Mouse (Mus musculus) forebrain, embryonic 16.5 days (tissue): ENCODE results near the gene Fam189a2. TPM values are rescaled to one million over a fixed set of nuclear protein-coding genes. Genes with fewer than 3 reads are reported as not detected.

Experiments
- ATAC-seq: fragments of 200-750 bp; cut with Nextera tagmentation; 2 replicates; pipeline ENCODE4 v1.8.0; 2017; ENCODE audit warnings: mild to moderate bottlenecking, moderate library complexity
- H3K27ac ChIP-seq: fragments of 300-500 bp; sonication (generic); 2 replicates; pipeline ENCODE4 v1.5.1; 2014; ENCODE audit warnings: low read length, control low read depth
- H3K27me3 ChIP-seq: fragments of 300-500 bp; sonication (generic); replicated peaks from 2 replicates; pipeline ENCODE4 v1.6.1; 2014; ENCODE audit warnings: low read length; ENCODE audit not compliant: control insufficient read depth, insufficient read depth
- H3K36me3 ChIP-seq: fragments of 300-500 bp; sonication (generic); 2 replicates; pipeline ENCODE4 v1.6.1; 2014; ENCODE audit not compliant: control insufficient read depth, insufficient read depth
- H3K4me1 ChIP-seq: fragments of 300-500 bp; sonication (generic); replicated peaks from 2 replicates; pipeline ENCODE4 v1.6.1; 2014; ENCODE audit warnings: low read length; ENCODE audit not compliant: control insufficient read depth, insufficient read depth
- H3K4me2 ChIP-seq: fragments of 300-500 bp; sonication (generic); 2 replicates; pipeline ENCODE4 v1.6.1; 2014; ENCODE audit warnings: mild to moderate bottlenecking, low read length, control low read depth
- H3K4me3 ChIP-seq: fragments of 300-500 bp; sonication (generic); replicated peaks from 2 replicates; pipeline ENCODE4 v1.5.1; 2014; ENCODE audit warnings: mild to moderate bottlenecking, low read length, control low read depth
- H3K9ac ChIP-seq: fragments of 300-500 bp; sonication (generic); replicated peaks from 2 replicates; pipeline ENCODE4 v1.6.1; 2014; ENCODE audit warnings: low read depth, low read length, control low read depth
- H3K9me3 ChIP-seq: fragments of 300-500 bp; sonication (generic); 2 replicates; pipeline ENCODE4 v1.6.1; 2016; ENCODE audit warnings: low read length; ENCODE audit not compliant: control insufficient read depth
- WGBS: fragments of 180-500 bp; shearing (Covaris S2); extraction: QIAGEN DNeasy Blood & Tissue Kit; methylation state at CpG from one replicate; pipeline ENCODE4 v1.1.7; 2014; 5-methylcytosine and 5-hydroxymethylcytosine counted together
- polyA plus RNA-seq: library from polyadenylated mRNA; unstranded; fragments of >200 nt; fragmentation: Nextera tagmentation; extraction: Ambion mirVana; gene quantifications from 2 replicates; pipeline ENCODE4 v1.2.1, GENCODE M21; 2015

The Fam189a2 gene
- polyA plus RNA-seq, 1 experiment from 2014 or later: 1.1 TPM

DNA sequence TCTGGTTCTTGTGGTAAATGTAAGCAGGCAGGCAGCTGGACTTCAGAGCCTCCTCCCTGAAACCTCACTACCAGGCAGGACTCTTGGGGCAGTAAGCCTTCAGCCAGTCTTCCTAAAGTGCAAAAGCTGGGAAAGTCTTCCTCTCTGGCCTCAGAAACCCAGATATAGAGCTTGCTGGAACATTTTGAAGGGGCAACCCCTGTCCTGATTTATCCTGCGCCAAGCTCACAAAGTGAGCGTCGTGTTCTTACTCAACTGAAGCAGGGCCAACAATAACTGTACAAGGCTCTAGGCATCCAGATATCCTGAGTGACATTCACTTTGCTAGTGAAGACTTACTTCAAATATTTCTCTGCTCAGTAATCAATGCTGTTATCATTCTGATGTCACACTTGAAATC lies 60.4 kb downstream of the Fam189a2 start:
- Histone ChIP-seq H3K9ac (no peak overlapping the region), H3K4me3 (no peak overlapping the region), H3K36me3 (no peaks in the 10 kb centered on the region), H3K27ac (no peak overlapping the region), H3K9me3 (no peaks in the 10 kb centered on the region), H3K4me2 (no peak overlapping the region), H3K27me3 (no peaks in the 10 kb centered on the region), H3K4me1 (peaks cover 13% of the 10 kb centered on the region)
- no peak for ATAC-seq
- WGBS: 91% methylated on average over 3 of the region's 3 CpGs

DNA sequence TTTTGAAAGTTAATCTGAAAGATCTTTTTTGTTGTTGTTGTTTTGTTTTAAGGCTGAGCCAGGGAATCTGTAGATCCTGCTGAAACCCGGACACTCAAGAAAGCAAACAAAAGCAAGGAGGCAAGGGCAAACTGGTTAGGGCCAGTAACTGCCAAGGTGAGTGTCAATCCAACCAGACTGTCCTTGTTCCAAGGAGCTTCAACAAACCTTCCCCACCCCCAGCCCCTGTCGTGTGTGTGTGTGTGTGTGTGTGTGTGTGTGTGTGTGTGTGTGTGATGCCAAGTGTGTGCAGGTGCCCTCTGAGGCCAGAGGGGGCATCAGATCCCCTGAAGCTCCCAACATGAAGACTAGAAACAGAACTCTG lies 62.0 kb downstream of the Fam189a2 start:
- 75% methylated on average over 2 of the region's 2 CpGs for WGBS
- no peak overlapping the region for H3K9ac ChIP-seq

DNA sequence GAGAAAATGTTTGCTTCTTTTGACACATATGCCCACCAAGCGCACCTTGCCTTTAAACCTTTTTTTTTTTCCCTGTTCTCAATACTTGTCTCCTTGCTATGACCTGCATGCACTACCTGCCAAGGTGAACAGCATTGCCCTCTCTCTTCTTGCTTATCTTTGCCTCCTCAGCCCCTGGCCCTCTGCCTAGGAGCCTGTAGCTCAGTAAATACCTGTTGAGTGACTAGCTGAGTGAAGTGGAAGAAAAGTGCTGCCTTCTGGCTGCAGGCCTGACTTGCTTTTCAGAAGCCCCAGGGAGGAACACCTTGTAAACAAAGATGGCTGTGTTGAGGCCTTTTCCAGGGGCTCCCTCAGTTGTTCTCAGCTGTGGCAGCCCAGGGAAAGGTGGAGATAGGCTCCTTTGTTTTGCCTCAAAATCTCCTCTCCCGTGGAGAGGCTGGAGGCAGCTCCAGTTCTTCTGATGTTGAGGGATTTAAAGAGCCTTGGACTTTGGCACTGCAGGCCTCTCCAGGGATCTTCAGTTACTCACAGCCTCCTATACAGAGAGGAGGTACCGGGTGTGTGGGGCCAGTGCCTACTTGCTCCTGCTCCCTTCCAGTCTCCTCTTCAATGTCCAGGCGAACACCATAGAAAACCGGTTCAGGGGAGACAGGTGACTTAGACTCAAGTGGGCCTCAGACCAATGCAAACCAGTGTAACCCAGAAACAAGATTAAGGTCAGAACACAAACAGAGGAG lies 62.5 kb downstream of the Fam189a2 start:
- H3K27ac ChIP-seq: no peak overlapping the region
- no peak for ATAC-seq
- H3K36me3 ChIP-seq: no peaks in the 10 kb centered on the region
- H3K4me3 ChIP-seq: no peak overlapping the region
- H3K9ac ChIP-seq: no peak overlapping the region
- 43% methylated on average over 5 of the region's 5 CpGs for WGBS
- peaks cover 12% of the 10 kb centered on the region for H3K4me1 ChIP-seq
- H3K4me2 ChIP-seq: no peak overlapping the region
- H3K27me3 ChIP-seq: no peaks in the 10 kb centered on the region
- H3K9me3 ChIP-seq: no peaks in the 10 kb centered on the region

More for the DNA sequence above, 62.0 kb downstream of the Fam189a2 start:
- Histone ChIP-seq H3K4me3 (no peak overlapping the region), H3K27me3 (no peaks in the 10 kb centered on the region), H3K36me3 (no peaks in the 10 kb centered on the region), H3K4me1 (peaks cover 13% of the 10 kb centered on the region), H3K9me3 (no peaks in the 10 kb centered on the region), H3K4me2 (no peak overlapping the region), H3K27ac (no peak overlapping the region)
- ATAC-seq: no peak

DNA sequence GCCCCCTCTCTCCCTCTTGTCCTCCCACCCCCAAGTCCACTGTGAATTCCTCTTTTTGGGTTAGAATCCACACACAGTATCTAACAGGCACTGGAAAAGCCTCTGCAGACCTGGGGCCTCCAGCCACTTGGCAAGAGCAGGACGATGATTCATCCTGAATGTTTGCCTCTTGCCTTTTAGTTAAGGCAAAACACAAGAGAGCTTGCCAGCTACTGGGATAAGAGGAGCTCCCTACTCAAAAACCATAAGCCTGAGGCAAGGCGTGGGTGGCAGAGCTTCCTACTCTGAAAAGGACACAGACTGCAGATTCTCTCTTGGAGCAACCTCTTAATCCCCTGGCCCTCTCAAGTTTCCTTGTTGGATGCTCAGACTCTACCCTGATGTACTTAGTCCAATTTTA lies 63.7 kb downstream of the Fam189a2 start:
- Histone ChIP-seq H3K36me3 (no peaks in the 10 kb centered on the region), H3K4me1 (0 out of 2 replicates have a peak, but pooled peaks cover 3% of the 10 kb centered on the region), H3K4me2 (no peak overlapping the region), H3K27me3 (no peaks in the 10 kb centered on the region), H3K27ac (no peak overlapping the region), H3K4me3 (no peak overlapping the region), H3K9ac (no peak overlapping the region), H3K9me3 (no peaks in the 10 kb centered on the region)
- WGBS: 36% methylated on average over 2 of the region's 2 CpGs
- ATAC-seq: no peak

DNA sequence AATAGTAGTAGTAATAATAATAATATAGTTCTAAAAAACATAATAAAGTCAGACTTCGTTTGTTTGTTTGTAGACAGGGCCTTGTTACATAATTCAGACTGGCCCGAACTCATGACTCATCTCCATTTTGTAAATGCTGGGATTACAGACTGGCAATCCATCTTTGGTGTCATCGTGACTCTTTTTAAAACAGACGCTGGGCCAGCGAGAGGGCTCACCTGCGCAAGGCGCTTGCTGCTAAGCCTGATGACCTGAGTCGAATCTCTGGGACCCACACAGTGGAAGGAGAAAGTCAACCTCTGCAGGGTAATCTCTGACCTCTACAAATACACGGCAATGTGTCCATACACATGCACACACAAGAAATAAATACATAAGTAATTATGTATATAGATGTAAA lies 64.4 kb downstream of the Fam189a2 start:
- no peak for ATAC-seq
- peaks cover 3% of the 10 kb centered on the region for H3K4me1 ChIP-seq
- no peak overlapping the region for H3K9ac ChIP-seq
- no peaks in the 10 kb centered on the region for H3K27me3 ChIP-seq
- no peak overlapping the region for H3K4me2 ChIP-seq
- no peaks in the 10 kb centered on the region for H3K9me3 ChIP-seq
- no peaks in the 10 kb centered on the region for H3K36me3 ChIP-seq
- no peak overlapping the region for H3K4me3 ChIP-seq
- 92% methylated on average over 9 of the region's 9 CpGs for WGBS
- no peak overlapping the region for H3K27ac ChIP-seq

DNA sequence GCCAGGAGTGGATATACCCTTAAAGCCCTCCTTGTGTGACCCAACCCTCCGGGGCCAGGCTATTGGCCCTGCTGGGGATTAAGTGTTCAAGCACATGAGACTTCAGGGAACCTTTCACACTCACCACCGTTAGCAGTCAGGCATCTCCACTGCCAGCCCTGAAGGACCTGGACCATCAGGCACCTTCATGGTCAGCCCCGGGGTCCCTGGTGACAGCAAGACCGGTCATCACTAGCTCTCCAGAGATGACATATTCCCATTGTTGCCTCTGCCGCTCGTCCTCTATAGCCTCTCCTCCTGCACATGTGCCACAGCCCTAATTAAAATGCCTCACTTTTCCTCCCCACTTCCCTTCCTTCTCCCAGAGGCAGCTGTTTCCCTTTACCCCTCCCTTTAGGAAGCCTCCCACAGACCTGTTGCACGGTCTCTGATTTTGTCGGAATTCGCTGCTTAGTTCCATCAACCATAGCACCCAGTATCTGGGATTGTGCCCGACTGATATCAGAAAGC lies 66.4 kb downstream of the Fam189a2 start:
- ATAC-seq: no peak
- Histone ChIP-seq H3K4me2 (no peak overlapping the region), H3K9ac (no peak overlapping the region), H3K36me3 (no peaks in the 10 kb centered on the region), H3K9me3 (no peaks in the 10 kb centered on the region), H3K27ac (no peak overlapping the region), H3K4me3 (no peak overlapping the region), H3K27me3 (no peaks in the 10 kb centered on the region), H3K4me1 (peaks cover 21% of the 10 kb centered on the region)
- 66% methylated on average over 10 of the region's 10 CpGs for WGBS

DNA sequence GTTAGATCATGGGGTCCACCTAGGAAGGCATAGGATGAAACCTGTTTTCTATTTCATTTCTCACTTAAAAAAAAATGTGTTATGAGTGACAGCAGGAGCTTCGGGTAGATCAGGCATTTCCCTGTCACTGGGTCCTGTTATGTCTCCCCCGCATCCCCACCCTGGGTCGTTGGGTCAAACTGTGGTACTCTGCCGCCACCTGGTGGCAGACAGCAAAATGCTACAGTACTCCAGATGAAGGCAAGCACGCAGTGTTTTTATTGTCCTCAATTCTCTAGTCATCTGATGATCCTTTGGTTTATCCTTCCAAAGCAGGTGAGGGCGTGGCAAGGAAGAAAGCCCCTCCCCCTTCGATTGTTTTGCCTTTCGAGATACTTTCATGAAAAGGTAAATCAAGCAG lies 69.3 kb downstream of the Fam189a2 start:
- no peak overlapping the region for H3K4me2 ChIP-seq

DNA sequence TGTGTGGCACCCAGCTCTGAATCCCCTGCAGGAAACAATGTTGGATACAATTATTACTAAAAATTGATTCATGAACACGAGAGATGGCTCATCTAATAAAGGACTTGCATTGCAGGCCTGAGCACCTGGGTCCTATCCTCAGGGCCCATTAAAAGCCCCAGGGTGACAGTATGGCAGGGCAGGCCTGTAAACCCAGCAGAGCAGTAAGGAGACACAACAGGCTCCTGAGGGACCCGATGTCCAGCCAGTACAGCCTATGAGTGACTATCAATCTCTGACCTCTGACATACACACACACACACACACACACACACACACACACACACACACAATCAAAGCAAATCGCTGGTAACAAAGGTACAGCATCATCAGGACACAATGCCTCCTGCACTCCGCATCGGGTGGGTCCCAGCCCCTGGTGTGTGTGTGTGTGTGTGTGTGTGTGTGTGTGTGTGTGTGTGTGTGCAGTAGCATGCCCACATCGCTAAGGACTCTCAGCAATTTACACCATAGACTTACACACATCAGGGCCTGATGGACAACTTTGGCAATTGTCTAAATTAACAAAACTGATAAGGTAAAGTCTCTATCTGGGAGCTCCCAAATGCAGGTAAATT lies 69.9 kb downstream of the Fam189a2 start:
- H3K9ac ChIP-seq: no peak overlapping the region
- 65% methylated on average over 6 of the region's 6 CpGs for WGBS
- no peak overlapping the region for H3K4me2 ChIP-seq
- peak; percentile 25; the same call in 1 of the 2 replicates for ATAC-seq
- no peak overlapping the region for H3K4me3 ChIP-seq
- H3K27ac ChIP-seq: no peak overlapping the region
- H3K36me3 ChIP-seq: no peaks in the 10 kb centered on the region
- no peaks in the 10 kb centered on the region for H3K9me3 ChIP-seq
- H3K4me1 ChIP-seq: peaks cover 19% of the 10 kb centered on the region
- no peaks in the 10 kb centered on the region for H3K27me3 ChIP-seq

More for the DNA sequence above, 69.3 kb downstream of the Fam189a2 start:
- no peak overlapping the region for H3K9ac ChIP-seq
- H3K36me3 ChIP-seq: no peaks in the 10 kb centered on the region
- 2% methylated on average over 8 of the region's 8 CpGs for WGBS
- H3K9me3 ChIP-seq: no peaks in the 10 kb centered on the region
- H3K4me3 ChIP-seq: no peak overlapping the region
- peak; percentile 78 for ATAC-seq
- peaks cover 19% of the 10 kb centered on the region for H3K4me1 ChIP-seq
- no peak overlapping the region for H3K27ac ChIP-seq
- no peaks in the 10 kb centered on the region for H3K27me3 ChIP-seq

DNA sequence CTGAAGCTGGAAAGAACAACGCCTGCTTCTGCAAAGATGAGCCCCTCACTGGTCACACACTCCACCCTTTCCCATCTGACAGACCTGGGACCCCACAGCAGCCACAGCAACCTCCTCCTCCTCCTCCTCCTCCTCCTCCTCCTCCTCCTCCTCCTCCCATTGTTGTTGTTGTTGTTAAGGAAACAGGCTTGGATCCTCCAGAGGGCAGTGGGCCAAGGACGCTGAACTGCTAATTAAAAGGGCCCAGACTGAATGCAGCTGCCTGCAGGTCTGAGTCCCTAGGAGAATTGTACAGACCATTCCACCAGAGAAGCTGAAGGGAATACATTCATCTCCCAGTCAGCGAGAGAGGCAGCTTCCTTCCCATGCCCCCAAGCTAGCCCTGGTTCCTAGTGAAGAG lies 70.5 kb downstream of the Fam189a2 start:
- WGBS: 7% methylated on average over 3 of the region's 3 CpGs
- no peaks in the 10 kb centered on the region for H3K27me3 ChIP-seq
- H3K9ac ChIP-seq: no peak overlapping the region
- no peak overlapping the region for H3K27ac ChIP-seq
- H3K4me3 ChIP-seq: no peak overlapping the region
- ATAC-seq: peak; percentile 58
- no peaks in the 10 kb centered on the region for H3K36me3 ChIP-seq
- H3K4me2 ChIP-seq: no peak overlapping the region
- H3K9me3 ChIP-seq: no peaks in the 10 kb centered on the region
- H3K4me1 ChIP-seq: peaks cover 19% of the 10 kb centered on the region
